In the genomic region with DNA sequence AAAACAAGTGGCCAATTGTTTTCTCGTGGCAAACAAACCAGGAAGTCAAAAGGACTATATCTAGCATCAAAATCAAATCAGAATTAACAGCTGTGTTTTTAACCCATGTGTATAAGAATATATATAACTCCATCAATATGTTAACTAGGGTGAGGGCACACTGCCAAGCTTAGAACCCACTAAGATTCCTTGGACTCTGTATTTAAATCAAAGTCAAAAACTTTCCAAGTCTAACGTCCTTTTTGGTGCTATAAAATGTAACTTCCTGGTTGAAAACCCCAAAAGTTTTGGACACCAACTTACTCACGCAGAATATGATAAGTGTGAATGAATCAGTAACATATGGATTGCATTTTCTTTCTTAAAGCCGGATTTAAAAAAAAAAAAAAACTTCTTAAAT, we compare ENCODE assay signal across 16 mouse cellular contexts.
DNase-seq lines count a peak whose midpoint lies in the region; ATAC-seq and TF ChIP-seq lines count a peak whose summit lies in the region.
"Had no signal": no experiment of that assay in that cellular context is flagged by ENCODE, and none has a peak within 500 bp of the region (broad histone marks: within the 10 kb centered on the region; RNA-seq: fewer than 3 reads in every experiment).

No protein-coding gene starts in this region.

- H3K9ac ChIP-seq in midbrain, postnatal 0 days (replicated peaks; ENCODE audit: low read length, poor library complexity, severe bottlenecking): no peak overlapping the region
- H3K9ac ChIP-seq: heart, embryonic 12.5 days had no signal

- H3K4me1 ChIP-seq in limb, embryonic 10.5 days: peaks cover 36% of the 10 kb centered on the region
- H3K4me1 ChIP-seq in midbrain, postnatal 0 days (ENCODE audit: insufficient read depth, low read length): no peaks in the 10 kb centered on the region

- WGBS in limb, embryonic 10.5 days: 32% methylated on average over 4 of the region's 4 CpGs
- 68% methylated on average over 4 of the region's 4 CpGs for WGBS in midbrain, postnatal 0 days

- ATAC-seq in midbrain, postnatal 0 days (ENCODE audit: low FRiP score): no peak
- ATAC-seq: lung, postnatal 0 days had no signal

- peak overlapping the region; percentile 78 for H3K27ac ChIP-seq in limb, embryonic 10.5 days
- no peak overlapping the region for H3K27ac ChIP-seq in midbrain, postnatal 0 days (ENCODE audit: low read depth, low read length)
- H3K27ac ChIP-seq: layer of hippocampus, adult 2 months had no signal

- H3K9me3 ChIP-seq in limb, embryonic 10.5 days (replicated peaks): no peaks in the 10 kb centered on the region
- H3K9me3 ChIP-seq in midbrain, postnatal 0 days (ENCODE audit: low read length): no peaks in the 10 kb centered on the region
- H3K9me3 ChIP-seq: heart, embryonic 12.5 days had no signal

- DNase-seq in embryo, embryonic 10.5 days (ENCODE audit: low spot score): peak; percentile 38
- DNase-seq in embryo, embryonic 10 days (ENCODE audit: low spot score): no peak
- DNase-seq in right cerebral cortex, adult 18-20 months: peak; percentile 4
- no peak for DNase-seq in right cerebral cortex, postnatal 36 days (ENCODE audit: low spot score in 2 of 2)
- no peak for DNase-seq in limb, embryonic 10.5 days (ENCODE audit: low spot score)
- DNase-seq in c-Kit-positive CD71-positive TER-119-positive erythroid progenitor cells, embryonic 14.5 days (ENCODE audit: low spot score): no peak
- no peak for DNase-seq in cerebellum, adult 9-11 months
- DNase-seq in midbrain, postnatal 0 days (ENCODE audit: low spot score): no peak
- DNase-seq: cerebellum, adult 11-12 months; gastrocnemius, postnatal 36 days; liver; thymus, adult 2 months had no signal

- no peaks in the 10 kb centered on the region for H3K36me3 ChIP-seq in limb, embryonic 10.5 days
- no peaks in the 10 kb centered on the region for H3K36me3 ChIP-seq in midbrain, postnatal 0 days (ENCODE audit: insufficient read depth, low read length)
- H3K36me3 ChIP-seq: heart, embryonic 12.5 days had no signal

- no peak for TF ChIP-seq CTCF in midbrain, postnatal 0 days (IDR thresholded peaks at IDR 0.05)

- H3K27me3 ChIP-seq in limb, embryonic 10.5 days (ENCODE audit: low read depth, poor library complexity, severe bottlenecking): no peaks in the 10 kb centered on the region
- no peaks in the 10 kb centered on the region for H3K27me3 ChIP-seq in midbrain, postnatal 0 days (ENCODE audit: insufficient read depth, low read length)
- H3K27me3 ChIP-seq: CH12.LX; heart, embryonic 12.5 days had no signal

- no peak overlapping the region for H3K4me2 ChIP-seq in midbrain, postnatal 0 days (ENCODE audit: low read depth, low read length, poor library complexity, severe bottlenecking)
- H3K4me2 ChIP-seq: heart, embryonic 12.5 days had no signal

- H3K4me3 ChIP-seq in limb, embryonic 10.5 days: no peak overlapping the region
- H3K4me3 ChIP-seq in midbrain, postnatal 0 days (ENCODE audit: low read depth, low read length): no peak overlapping the region
- H3K4me3 ChIP-seq: heart, embryonic 12.5 days; layer of hippocampus, adult 2 months had no signal

Comparison
In these comparisons a context has a peak if more than half of its experiments do, and no peak if none do; other contexts are left out.
1. DNase-seq: peak in embryo, embryonic 10.5 days (single experiment) and right cerebral cortex, adult 18-20 months (single experiment); none in embryo, embryonic 10 days (single experiment), right cerebral cortex, postnatal 36 days (0 of 2), limb, embryonic 10.5 days (single experiment), c-Kit-positive CD71-positive TER-119-positive erythroid progenitor cells, embryonic 14.5 days (single experiment), cerebellum, adult 9-11 months (single experiment) and midbrain, postnatal 0 days (single experiment).